Mouse (Mus musculus) E14TG2a.4 (cell line): ENCODE measurements around the gene Ccdc65.

ENCODE experiments used
- H3K27me3 ChIP-seq: 2 replicates; pipeline ENCODE4 v1.6.1; 2014; ENCODE audit warnings: low read length, control low read depth; ENCODE audit not compliant: insufficient read depth
- H3K36me3 ChIP-seq: 2 replicates; pipeline ENCODE4 v1.6.1; 2014; ENCODE audit warnings: low read length, control low read depth; ENCODE audit not compliant: insufficient read depth
- H3K4me1 ChIP-seq: replicated peaks from 2 replicates; pipeline ENCODE4 v1.6.1; 2014; ENCODE audit warnings: low read depth, low read length, control low read depth
- H3K4me3 ChIP-seq: replicated peaks from 2 replicates; pipeline ENCODE4 v1.5.1; 2014; ENCODE audit warnings: mild to moderate bottlenecking, low read length
- H3K9me3 ChIP-seq: 2 replicates; pipeline ENCODE4 v1.6.1; 2014; ENCODE audit warnings: low read length, control low read depth
- CTCF ChIP-seq: conservative IDR thresholded peaks from 2 replicates; pipeline ENCODE4 v1.5.1; 2014; ENCODE audit warnings: low read length
- NANOG ChIP-seq: IDR thresholded peaks from 2 replicates; pipeline ENCODE4 v1.6.1; 2014; ENCODE audit warnings: borderline replicate concordance, low read length, mixed read lengths
- POU5F1 ChIP-seq: IDR thresholded peaks from 2 replicates; pipeline ENCODE4 v1.6.1; 2014; ENCODE audit warnings: low read length, borderline replicate concordance

The Ccdc65 gene

DNA sequence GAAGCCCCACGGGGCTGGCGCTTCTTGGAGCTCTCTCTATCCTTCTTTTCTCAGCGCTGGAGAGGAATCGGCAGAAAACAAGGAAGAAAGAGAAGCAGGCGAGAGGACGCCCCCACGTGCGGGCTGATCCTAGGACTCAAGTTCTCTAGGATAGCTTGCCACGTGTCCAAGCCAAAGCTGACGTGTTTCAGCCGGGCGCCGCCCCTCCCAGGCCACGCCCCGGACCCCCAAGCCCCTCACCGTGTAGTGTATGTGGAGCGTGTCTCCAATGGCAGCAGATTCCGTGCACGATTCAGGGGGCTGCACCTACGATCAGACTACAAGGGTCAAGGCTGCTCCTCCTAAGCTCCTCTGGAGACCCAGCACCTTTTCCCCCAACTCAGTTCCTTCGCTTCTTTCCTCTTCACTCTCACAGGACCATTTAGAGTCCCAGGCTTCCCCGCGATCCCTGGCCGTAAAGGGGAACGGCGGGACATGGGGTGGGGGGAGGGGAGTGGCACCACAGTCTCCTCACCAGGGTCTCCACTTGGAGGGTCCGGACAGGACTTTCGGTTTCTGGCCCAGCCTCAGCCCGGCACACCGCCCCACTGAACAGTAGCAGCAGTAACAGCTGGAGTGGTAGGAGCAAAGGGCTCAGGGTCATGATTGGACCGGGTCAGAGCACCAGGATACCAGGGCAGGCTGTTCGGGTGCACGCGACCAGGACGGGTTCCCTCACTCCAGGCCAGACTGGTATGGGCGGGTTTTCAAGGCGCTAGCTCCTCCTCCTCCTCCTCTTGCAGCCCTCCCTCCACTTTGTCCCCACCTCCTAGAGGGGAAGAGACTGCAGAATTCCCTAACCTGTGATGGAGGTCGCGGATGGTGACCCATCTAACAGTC lies 19.7 kb downstream of the Ccdc65 start, which contains the start of gene Fkbp11:
Gene Fkbp11, minus strand, starts transcription at position 756 of the 879 bp plus-strand sequence.
- peaks cover 64% of the 10 kb centered on the region for H3K4me1 ChIP-seq
- no peaks in the 10 kb centered on the region for H3K36me3 ChIP-seq
- no peak for TF ChIP-seq CTCF
- TF ChIP-seq POU5F1: no peak
- no peak for TF ChIP-seq NANOG
- peaks cover 18% of the 10 kb centered on the region for H3K27me3 ChIP-seq
- H3K9me3 ChIP-seq: no peaks in the 10 kb centered on the region
- peak within 1 kb of the TSS; percentile 85 for H3K4me3 ChIP-seq

DNA sequence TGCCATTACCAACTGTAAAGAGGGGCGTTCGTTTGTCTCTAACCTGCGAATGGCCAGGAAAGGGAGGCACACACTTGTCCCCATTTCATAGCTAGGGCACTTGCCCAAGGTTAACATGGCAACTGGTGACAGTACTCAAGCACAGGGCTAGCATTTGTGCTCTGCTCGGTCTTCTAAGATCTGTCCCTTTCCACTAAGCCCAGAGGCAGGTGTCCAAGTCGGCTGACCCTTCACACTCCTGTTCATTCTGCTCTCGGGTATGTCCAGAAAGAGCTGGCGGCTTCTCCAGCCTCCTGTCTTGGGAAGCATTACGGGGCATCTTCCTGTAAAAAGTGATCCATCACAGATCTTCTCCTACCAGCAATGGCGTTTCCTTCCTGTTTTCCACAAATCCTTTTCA lies 20.4 kb downstream of the Ccdc65 start:
- Histone ChIP-seq H3K9me3 (no peaks in the 10 kb centered on the region), H3K4me3 (peak overlapping the region; percentile 85), H3K4me1 (peaks cover 60% of the 10 kb centered on the region), H3K27me3 (peaks cover 12% of the 10 kb centered on the region), H3K36me3 (no peaks in the 10 kb centered on the region)
- TF ChIP-seq NANOG (no peak), CTCF (no peak), POU5F1 (no peak)

DNA sequence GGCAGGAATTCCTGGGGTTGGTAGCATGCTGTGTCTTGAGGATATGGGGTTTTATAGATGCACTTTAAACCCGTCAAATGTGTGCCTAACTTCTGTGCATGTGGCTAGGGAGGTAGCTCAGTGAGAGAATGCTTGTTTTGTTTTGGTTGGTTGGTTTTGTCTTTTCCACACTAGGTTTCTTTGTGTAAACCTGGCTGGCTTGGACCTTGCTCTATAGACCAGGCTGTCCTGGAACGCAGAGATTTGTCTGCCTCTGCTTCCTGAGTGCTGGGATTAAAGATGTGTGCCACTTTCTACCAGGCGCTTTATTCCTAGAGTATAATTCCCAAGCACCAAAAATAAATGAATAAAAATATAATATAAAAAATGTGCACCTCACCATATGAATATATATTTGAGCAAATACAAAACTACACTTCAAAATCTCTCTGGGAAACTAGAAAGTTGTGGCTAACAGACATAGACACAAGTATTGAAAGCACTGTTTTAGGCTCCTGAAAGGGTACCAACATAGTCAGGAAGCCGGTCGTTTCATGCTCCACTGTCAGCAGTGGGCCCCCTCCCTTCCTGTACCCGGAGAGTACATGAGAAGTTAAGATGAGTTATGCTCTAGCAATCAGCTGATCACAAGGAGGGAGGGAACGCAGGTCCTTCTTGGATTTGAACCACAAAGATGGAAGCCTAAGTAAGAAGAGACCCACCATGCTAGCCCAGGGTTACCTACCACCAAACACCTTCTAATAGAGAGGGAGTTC lies 22.0 kb downstream of the Ccdc65 start:
- H3K36me3 ChIP-seq: peaks cover 7% of the 10 kb centered on the region
- H3K4me3 ChIP-seq: no peak overlapping the region
- no peaks in the 10 kb centered on the region for H3K9me3 ChIP-seq
- 0 out of 2 replicates have a peak, but pooled peaks cover 4% of the 10 kb centered on the region for H3K27me3 ChIP-seq
- peaks cover 45% of the 10 kb centered on the region for H3K4me1 ChIP-seq
- TF ChIP-seq POU5F1: no peak

DNA sequence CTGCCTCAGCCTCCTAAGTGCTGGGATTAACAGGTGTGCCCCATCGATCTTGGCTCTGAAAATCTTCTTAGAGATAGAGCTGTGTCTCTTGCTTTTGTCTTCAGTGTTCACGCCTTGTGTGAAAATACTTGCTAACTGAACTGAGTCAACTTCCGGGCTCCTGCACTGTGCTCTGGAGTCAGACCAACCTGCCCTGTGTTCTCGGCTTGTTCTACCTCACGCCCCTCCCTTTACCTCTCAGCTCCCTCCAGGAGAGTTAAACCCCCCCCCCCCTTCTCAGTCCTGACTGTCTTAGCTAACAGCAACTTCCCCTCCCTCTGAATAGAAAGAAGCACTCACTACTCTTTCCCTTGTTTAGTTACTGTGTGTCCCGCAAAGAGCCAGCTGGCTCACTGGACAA lies 22.8 kb downstream of the Ccdc65 start:
- H3K36me3 ChIP-seq: peaks cover 15% of the 10 kb centered on the region
- H3K4me1 ChIP-seq: peaks cover 40% of the 10 kb centered on the region
- TF ChIP-seq NANOG (no peak), CTCF (no peak), POU5F1 (no peak)
- no peak overlapping the region for H3K4me3 ChIP-seq
- no peaks in the 10 kb centered on the region for H3K9me3 ChIP-seq
- 0 out of 2 replicates have a peak, but pooled peaks cover 4% of the 10 kb centered on the region for H3K27me3 ChIP-seq

DNA sequence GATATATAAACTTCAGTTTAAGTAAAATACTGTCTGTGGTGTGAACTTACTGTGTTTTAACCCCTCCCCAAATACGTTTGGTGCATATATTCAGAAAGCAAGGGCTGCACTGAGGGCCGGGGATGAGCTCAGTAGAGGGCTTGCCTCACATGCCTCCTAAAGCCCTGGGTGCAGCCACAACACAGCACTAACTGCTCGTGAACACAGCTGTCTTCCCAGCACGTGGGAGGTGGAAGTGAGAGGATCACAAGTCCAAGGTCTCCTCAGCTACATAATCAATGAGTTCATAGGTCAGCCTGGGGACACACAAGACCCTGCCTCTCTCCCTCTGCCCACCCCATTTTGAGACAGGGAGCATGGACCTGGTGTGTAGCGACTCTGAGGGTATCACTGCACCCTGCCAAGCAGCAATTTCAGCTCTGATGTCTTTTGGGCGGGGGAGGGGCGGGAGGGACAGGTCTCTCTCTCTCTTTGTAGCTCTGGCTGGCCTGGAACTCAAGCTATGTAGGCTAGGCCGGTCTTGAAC lies 24.1 kb downstream of the Ccdc65 start:
- Histone ChIP-seq H3K36me3 (peaks cover 28% of the 10 kb centered on the region), H3K9me3 (no peaks in the 10 kb centered on the region), H3K4me3 (no peak overlapping the region), H3K27me3 (no peaks in the 10 kb centered on the region), H3K4me1 (peaks cover 28% of the 10 kb centered on the region)
- no peak for TF ChIP-seq CTCF
- TF ChIP-seq NANOG: no peak
- no peak for TF ChIP-seq POU5F1

DNA sequence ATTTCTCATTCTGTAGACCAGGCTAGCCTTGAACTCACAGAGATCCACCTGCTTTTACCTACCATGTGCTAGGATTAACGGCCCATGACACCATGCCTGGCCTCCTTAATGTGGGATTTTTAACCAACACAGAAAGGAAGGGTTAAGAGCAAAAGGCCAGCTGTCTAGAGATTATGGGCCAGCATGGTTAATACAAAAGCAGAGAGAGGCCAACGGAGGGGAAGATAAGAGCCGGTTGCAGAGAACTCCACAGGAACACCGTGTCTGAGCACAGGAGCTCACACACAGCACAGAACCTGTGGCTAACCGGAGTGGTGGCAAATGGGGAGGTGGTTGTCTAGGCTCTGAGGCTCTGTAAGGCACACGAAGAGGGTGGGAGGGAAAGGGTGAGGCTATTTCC lies 25.4 kb downstream of the Ccdc65 start:
- Histone ChIP-seq H3K27me3 (no peaks in the 10 kb centered on the region), H3K4me3 (no peak overlapping the region), H3K9me3 (no peaks in the 10 kb centered on the region), H3K4me1 (peaks cover 26% of the 10 kb centered on the region), H3K36me3 (peaks cover 40% of the 10 kb centered on the region)
- TF ChIP-seq CTCF (no peak), POU5F1 (no peak), NANOG (no peak)

DNA sequence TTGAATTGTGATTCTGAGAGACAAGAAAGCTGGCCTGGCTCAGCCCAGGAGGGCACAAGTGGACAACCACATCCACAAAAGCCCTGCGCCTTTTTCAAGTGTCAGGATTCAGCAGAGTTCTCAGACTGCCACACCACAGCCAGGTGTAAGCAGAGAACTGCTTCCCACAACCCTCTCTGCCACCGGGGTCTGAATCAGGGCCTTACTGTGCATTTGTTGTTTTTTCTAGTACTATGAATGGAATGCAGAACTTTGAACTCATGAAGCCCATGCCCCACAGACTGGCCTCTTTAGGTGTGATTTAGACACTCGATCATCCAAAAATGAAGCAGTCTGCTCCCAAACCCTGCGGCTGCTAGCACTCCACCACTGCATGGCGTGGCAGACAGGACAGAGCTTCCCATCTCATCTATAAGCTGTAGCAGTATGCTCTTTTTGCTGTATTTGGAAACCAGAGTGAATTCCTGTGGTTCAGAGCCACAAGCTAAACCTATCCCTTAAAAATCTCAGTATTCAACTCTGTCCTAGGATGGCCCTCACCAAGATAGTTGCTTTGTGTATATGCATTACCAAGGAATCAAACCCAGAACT lies 26.1 kb downstream of the Ccdc65 start:
- H3K4me3 ChIP-seq: no peak overlapping the region
- no peaks in the 10 kb centered on the region for H3K27me3 ChIP-seq
- peaks cover 24% of the 10 kb centered on the region for H3K4me1 ChIP-seq
- no peaks in the 10 kb centered on the region for H3K9me3 ChIP-seq
- TF ChIP-seq NANOG: no peak
- no peak for TF ChIP-seq POU5F1
- TF ChIP-seq CTCF: no peak
- H3K36me3 ChIP-seq: peaks cover 46% of the 10 kb centered on the region

DNA sequence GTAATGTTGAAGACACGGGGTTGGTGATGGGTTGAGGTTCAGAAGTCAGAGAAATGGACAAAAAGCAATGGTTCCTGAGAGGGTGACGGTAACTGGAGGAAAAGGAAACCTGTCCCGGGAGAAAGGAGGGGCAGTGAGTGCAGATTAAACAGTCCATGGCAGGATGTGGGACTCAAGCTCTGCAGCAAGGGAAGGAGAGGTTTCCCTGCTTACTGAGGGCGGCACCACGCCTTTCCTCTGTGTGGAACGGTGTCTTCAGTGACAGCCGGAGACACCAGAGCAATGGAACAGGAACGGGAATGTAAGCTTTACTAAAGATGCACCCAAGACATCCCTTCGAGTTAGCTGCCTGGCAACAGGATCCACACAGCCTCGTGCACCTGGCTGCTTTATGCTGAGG lies 28.5 kb downstream of the Ccdc65 start:
- Histone ChIP-seq H3K36me3 (peaks cover 71% of the 10 kb centered on the region), H3K27me3 (no peaks in the 10 kb centered on the region), H3K9me3 (no peaks in the 10 kb centered on the region), H3K4me3 (no peak overlapping the region), H3K4me1 (peaks cover 19% of the 10 kb centered on the region)
- TF ChIP-seq CTCF (no peak), POU5F1 (no peak), NANOG (no peak)
